ENCODE assay signal across 1 mouse cellular context in genomic region chr19:46761247-46761946, GRCm38 (mm10).
TF ChIP-seq lines count a peak whose summit lies in the region.

Gene Cnnm2, plus strand, starts transcription at chr19:46761596.

TF ChIP-seq in MEL, 35 proteins besides CTCF, POLR2A, EP300 and RAD21 (continued from another document):
- TF ChIP-seq GATA1 (IDR thresholded peaks at IDR 0.05; ENCODE audit: low read depth, low read length): no peak
